Mouse (Mus musculus) thymus, postnatal 10 days (tissue): ENCODE measurements around the gene Krt35.

Source experiments
- DNase-seq, 2 experiments: peaks; one replicate each; pipeline ENCODE4 v3.0.0; 2021; ENCODE audit warnings: low spot score in 2 of 2

Krt35 gene

DNA sequence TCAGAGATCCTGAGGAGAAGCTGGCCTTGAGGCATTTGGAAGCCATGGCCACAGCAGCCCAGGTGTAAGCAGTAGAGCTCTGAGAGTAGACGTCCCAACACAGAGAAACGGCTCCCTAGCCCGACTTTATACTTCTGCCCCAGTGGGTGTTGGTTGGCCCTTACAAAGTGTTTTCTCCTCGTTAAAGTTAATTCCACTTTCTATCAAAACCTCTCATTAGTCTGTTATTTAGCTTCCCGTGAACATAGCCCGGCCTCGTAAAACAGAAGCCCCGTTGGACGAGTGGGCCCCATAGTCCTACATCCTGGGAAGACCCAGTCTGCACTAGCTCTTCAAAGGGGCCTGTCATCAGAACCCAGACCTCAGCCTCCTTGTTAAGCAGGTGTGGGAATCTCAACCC, at the start of gene Krt35:
TSS of gene Krt35 (minus strand) at position 101 of the 400 bp plus-strand sequence.
- DNase-seq: no peak

- DNase-seq: no peak
These were observed 49.1 kb upstream of the Krt35 start for GRCm38 (mm10) chr11:100145104-100145503.

- no peak for DNase-seq
These were observed 44.9 kb upstream of the Krt35 start for GRCm38 (mm10) chr11:100140966-100141365.

DNA sequence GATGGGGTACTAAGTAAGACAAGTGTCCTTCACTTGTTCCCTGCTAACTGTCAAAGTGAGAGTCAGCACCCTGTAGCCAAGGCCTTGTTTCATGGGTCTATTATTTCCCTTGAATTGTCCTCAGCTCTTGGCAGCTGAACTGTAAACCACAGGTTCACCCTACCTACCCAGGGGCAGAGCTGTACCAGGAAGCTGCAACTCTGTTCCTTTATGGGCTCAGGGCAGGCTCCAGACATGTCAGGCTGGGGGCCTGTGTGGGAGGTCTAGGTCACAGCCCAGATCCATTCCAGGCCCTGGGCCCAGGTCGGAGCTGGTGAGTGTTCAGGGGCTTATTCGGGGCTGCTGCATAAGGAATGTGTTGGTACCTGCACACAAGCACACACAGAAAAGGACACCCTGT, 43.4 kb upstream of the Krt35 start:
- no peak for DNase-seq

- no peak for DNase-seq
These were observed 42.8 kb upstream of the Krt35 start for GRCm38 (mm10) chr11:100138809-100139208.

DNA sequence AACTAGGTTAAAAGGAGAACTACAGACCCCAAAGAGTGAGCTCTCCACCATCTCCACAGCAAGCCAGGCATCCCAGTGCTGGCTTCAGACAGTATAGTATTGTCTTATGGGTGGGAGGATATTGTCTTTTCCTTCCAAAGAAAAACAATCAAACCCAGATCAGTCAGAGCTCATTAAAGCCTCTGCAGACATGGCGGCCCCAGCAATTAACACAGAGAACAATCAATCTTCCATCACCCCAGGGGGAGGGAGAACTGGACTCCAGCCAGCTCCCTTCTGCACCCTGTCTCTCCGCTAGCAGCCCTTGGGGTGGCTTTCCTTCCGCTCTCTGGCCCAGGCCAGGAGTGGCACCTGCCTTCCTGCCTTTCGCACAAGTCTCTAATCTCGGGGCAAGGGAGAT, 41.7 kb upstream of the Krt35 start:
- DNase-seq: no peak

DNA sequence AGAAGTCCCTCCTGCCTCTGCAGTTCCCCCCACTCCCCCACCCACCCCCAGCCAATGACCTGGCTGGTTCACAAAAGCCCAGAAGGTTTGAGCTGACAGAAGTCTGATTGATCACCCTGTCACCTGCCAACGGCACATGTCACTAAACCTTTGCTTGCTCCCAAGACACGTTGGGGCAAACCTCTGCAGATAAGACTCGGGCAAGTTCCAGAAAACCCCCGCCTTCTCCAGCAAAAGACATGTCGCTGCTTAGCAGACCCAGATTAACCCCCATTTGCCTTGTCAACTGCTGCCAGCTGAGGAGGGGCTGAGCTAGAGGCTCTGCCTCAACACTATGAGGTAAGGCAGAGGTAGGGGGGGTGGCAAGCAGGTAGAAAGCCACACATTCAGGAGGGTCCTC, 40.5 kb upstream of the Krt35 start:
- no peak for DNase-seq

GRCm38 (mm10) chr11:100135731-100136130, 39.7 kb upstream of the Krt35 start, which contains the start of gene Krt15:
Gene Krt15, minus strand, starts transcription at chr11:100135928.
- DNase-seq: no peak

- no peak for DNase-seq
These were observed 28.9 kb upstream of the Krt35 start for GRCm38 (mm10) chr11:100124901-100125300.

GRCm38 (mm10) chr11:100121466-100121865, 25.4 kb upstream of the Krt35 start, which contains the start of gene Krt13:
Gene Krt13, minus strand, starts transcription at chr11:100121566.
- no peak for DNase-seq

- DNase-seq: no peak
These were observed 24.3 kb upstream of the Krt35 start for GRCm38 (mm10) chr11:100120331-100120730.

GRCm38 (mm10) chr11:100113742-100114029, 17.6 kb upstream of the Krt35 start:
- no peak for DNase-seq

- no peak for DNase-seq
These were observed 17.1 kb upstream of the Krt35 start for GRCm38 (mm10) chr11:100112935-100113741.

GRCm38 (mm10) chr11:100105576-100106122, 9.6 kb upstream of the Krt35 start, which contains the start of gene Krt36:
Gene Krt36, minus strand, starts transcription at chr11:100105626.
- DNase-seq: no peak

DNA sequence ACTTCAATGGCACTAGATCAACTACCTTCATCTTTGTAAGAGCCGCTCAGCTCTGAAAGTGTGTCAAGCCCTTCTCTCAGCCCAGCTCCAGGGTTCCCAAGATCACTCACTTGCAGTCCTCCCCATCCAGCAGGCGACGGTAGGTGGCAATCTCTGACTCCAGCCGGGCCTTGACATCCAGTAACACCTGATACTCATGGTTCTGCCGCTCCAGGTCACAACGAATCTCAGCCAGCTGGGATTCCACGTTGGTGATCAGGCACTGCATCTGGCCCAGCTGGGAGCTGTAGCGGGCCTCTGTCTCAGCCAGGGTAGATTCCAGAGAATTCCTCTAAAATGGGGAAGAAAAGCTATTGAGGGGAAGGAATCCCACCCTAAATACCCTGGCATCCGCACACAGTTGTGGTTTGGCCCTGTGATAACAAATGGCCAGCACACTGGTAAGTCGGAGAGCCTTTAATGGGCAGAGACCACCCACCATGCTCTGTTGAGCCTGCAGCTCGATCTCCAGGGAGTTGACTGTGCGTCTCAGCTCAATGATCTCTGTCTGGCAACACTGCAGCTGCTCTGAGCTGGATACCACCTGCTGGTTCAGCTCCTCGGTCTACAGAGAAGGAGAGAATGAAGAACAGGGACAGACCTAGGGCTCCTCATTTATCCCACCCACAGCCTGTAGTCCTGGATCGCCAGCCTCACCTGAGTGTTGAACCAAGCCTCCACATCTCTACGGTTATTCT, 6.8 kb upstream of the Krt35 start:
- DNase-seq: no peak

GRCm38 (mm10) chr11:100100391-100100790, 4.3 kb upstream of the Krt35 start:
- DNase-seq: no peak

- no peak for DNase-seq
These were observed 1.8 kb upstream of the Krt35 start for GRCm38 (mm10) chr11:100097819-100098218.

- no peak for DNase-seq
These were observed 7.5 kb downstream of the Krt35 start for GRCm38 (mm10) chr11:100088378-100089025.

GRCm38 (mm10) chr11:100087861-100088260, 8.2 kb downstream of the Krt35 start, which contains the start of gene Krt32:
Gene Krt32, minus strand, starts transcription at chr11:100088226.
- no peak for DNase-seq

DNA sequence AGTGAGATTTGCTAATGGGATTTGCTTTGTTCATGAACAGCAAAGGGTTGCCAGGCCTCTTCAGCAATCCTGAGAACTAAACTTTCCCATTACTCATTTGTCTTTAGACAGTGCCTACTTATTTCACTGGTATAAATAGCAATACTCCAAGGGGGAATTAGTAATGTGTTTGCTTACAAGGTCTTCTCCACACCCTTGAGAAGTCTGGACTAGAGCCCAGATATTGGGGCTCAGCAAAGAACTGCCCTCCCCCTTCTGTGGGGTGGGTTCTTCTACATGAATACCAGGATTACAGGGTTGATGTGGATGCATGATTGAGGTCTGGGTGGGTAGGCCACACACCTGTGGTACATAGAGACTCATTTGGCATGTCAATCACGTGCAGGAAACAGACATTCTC, 22.2 kb downstream of the Krt35 start:
- DNase-seq: no peak

GRCm38 (mm10) chr11:100067293-100068036, 28.6 kb downstream of the Krt35 start:
- no peak for DNase-seq
